Mouse (Mus musculus) heart, adult 8-10 months (tissue): ENCODE results near the gene Gdpd2. TPM values are rescaled to one million over a fixed set of nuclear protein-coding genes. Genes with fewer than 3 reads are reported as not detected.
A peak's percentile ranks its signal among the peaks of the same experiment; 100 is the strongest.

Experiments used
- DNase-seq: peaks from one replicate; pipeline ENCODE4 v3.0.0; 2022; ENCODE audit warnings: low spot score
- total RNA-seq, 4 experiments: library from RNA; stranded (reverse); gene quantifications; 2 replicates each; pipeline ENCODE4 v1.2.4; 2022

Gdpd2 gene
- total RNA-seq, 4 experiments from 2014 or later, result not detected

- peak; percentile 22 for DNase-seq
Observed at GRCm38 (mm10) chrX:100776985-100777654, 47.4 kb downstream of the Gdpd2 start.

- no peak for DNase-seq
Observed at GRCm38 (mm10) chrX:100777655-100778234, 48.1 kb downstream of the Gdpd2 start.

GRCm38 (mm10) chrX:100778397-100778796, 48.7 kb downstream of the Gdpd2 start:
- DNase-seq, result no peak

Other genes starting within 250 kb of the Gdpd2 start
- 10 to 100 TPM; 38.5 to 44.6 (median 42.8) TPM for gene Igbp1, start 235.6 kb upstream of the Gdpd2 start, total RNA-seq
- not detected for gene Dgat2l6, start 205.0 kb upstream of the Gdpd2 start, total RNA-seq
- not detected for gene Awat1, start 157.6 kb upstream of the Gdpd2 start, total RNA-seq
- not detected for gene P2ry4, start 135.0 kb upstream of the Gdpd2 start, total RNA-seq
- gene Arr3, start 124.4 kb upstream of the Gdpd2 start, total RNA-seq, result not detected
- gene Kif4, start 104.1 kb upstream of the Gdpd2 start, total RNA-seq, result under 1 TPM; 0.08 to 0.52 (median 0.38) TPM
- 10 to 100 TPM; 21.5 to 26.8 (median 25.9) TPM for gene Pdzd11, start 103.3 kb upstream of the Gdpd2 start, total RNA-seq
- 1 to 10 TPM; 2.0 to 4.3 (median 2.8) TPM for gene Dlg3, start 37.8 kb downstream of the Gdpd2 start, total RNA-seq